In genomic region chr10:111515071-111516010, GRCm38 (mm10) we compare ENCODE assay signal across 13 mouse cellular contexts. TPM values are rescaled to one million over a fixed set of nuclear protein-coding genes. Genes with fewer than 3 reads are reported as not detected.
DNase-seq lines count a peak whose midpoint lies in the region; ATAC-seq lines count a peak whose summit lies in the region.
"Had no signal": no experiment of that assay in that cellular context is flagged by ENCODE, and none has a peak within 500 bp of the region (broad histone marks: within the 10 kb centered on the region; RNA-seq: fewer than 3 reads in every experiment).

No protein-coding gene starts in this region.

- ATAC-seq in liver, embryonic 13.5 days (ENCODE audit: low read depth), result 0 out of 2 replicates have a peak, but pooled peaks have one; percentile 17
- ATAC-seq: forebrain, embryonic 13.5 days had no signal

- WGBS in heart, embryonic 10.5 days, result 76% methylated on average over 17 of the region's 17 CpGs
- 48% methylated on average over 17 of the region's 17 CpGs for WGBS in liver, embryonic 13.5 days (ENCODE audit: insufficient replicate concordance)

- H3K4me3 ChIP-seq in heart, embryonic 10.5 days, result no peak overlapping the region
- no peak overlapping the region for H3K4me3 ChIP-seq in liver, embryonic 13.5 days (replicated peaks)
- H3K4me3 ChIP-seq: forebrain, embryonic 13.5 days; midbrain, embryonic 10.5 days; neural tube, embryonic 15.5 days had no signal

- H3K27me3 ChIP-seq in heart, embryonic 10.5 days (ENCODE audit: insufficient read depth, poor library complexity, severe bottlenecking), result no peaks in the 10 kb centered on the region
- 0 out of 2 replicates have a peak, but pooled peaks cover 9% of the 10 kb centered on the region for H3K27me3 ChIP-seq in liver, embryonic 13.5 days
- H3K27me3 ChIP-seq: neural tube, embryonic 15.5 days had no signal

- H3K4me1 ChIP-seq in heart, embryonic 10.5 days, result peaks cover 38% of the 10 kb centered on the region
- H3K4me1 ChIP-seq in liver, embryonic 13.5 days (replicated peaks), result peaks cover 28% of the 10 kb centered on the region

- no peak overlapping the region for H3K4me2 ChIP-seq in liver, embryonic 13.5 days
- H3K4me2 ChIP-seq: forebrain, embryonic 13.5 days; neural tube, embryonic 15.5 days had no signal

- peak; percentile 71 for DNase-seq in heart, embryonic 10.5 days (ENCODE audit: low spot score)
- DNase-seq in heart, postnatal 4 days, result no peak
- DNase-seq in thymus, postnatal 4 days, result peak; percentile 40
- no peak for DNase-seq in thymus, adult 18-20 months
- no peak for DNase-seq in liver, embryonic 13.5 days
- no peak for DNase-seq in adrenal gland, postnatal 36 days
- no peak for DNase-seq in adrenal gland, postnatal 4 days (ENCODE audit: low spot score in 2 of 2)
- DNase-seq in spleen, adult 18-20 months, result no peak
- DNase-seq: kidney, adult 18-20 months; right cerebral cortex, postnatal 4 days had no signal

- H3K27ac ChIP-seq in heart, embryonic 10.5 days, result peak overlapping the region; percentile 53; the same call in 1 of the 2 replicates
- H3K27ac ChIP-seq in liver, embryonic 13.5 days, result no peak overlapping the region
- H3K27ac ChIP-seq: forebrain, embryonic 13.5 days; midbrain, embryonic 10.5 days; neural tube, embryonic 15.5 days had no signal

- no peak overlapping the region for H3K9ac ChIP-seq in liver, embryonic 13.5 days
- H3K9ac ChIP-seq: forebrain, embryonic 13.5 days; neural tube, embryonic 15.5 days had no signal

- H3K36me3 ChIP-seq in heart, embryonic 10.5 days, result no peaks in the 10 kb centered on the region
- H3K36me3 ChIP-seq in liver, embryonic 13.5 days, result no peaks in the 10 kb centered on the region
- H3K36me3 ChIP-seq: midbrain, embryonic 10.5 days; neural tube, embryonic 15.5 days had no signal

- H3K9me3 ChIP-seq in heart, embryonic 10.5 days, result no peaks in the 10 kb centered on the region
- H3K9me3 ChIP-seq in liver, embryonic 13.5 days (replicated peaks), result no peaks in the 10 kb centered on the region
- H3K9me3 ChIP-seq: forebrain, embryonic 13.5 days; midbrain, embryonic 10.5 days; neural tube, embryonic 15.5 days had no signal

RNA-seq across cellular contexts. Expression of gene Phlda1, which starts 9.3 kb away (rescaled TPM):
- polyA plus RNA-seq in heart, embryonic 10.5 days (2016; fragmentation: Nextera tagmentation; extraction: Ambion mirVana), result 20.6 and 28.8 TPM in 2 replicates
- 10 to 100 TPM; 33.7 to 35.1 TPM for total RNA-seq in heart, postnatal 4 days (2021)
- 4.4 and 5.6 TPM in 2 replicates for polyA plus RNA-seq in liver, embryonic 13.5 days (2015; fragmentation: Nextera tagmentation; extraction: Ambion mirVana)
- 100 to 1,000 TPM; 120 to 126 TPM for total RNA-seq in adrenal gland, postnatal 36 days (2021)
- 10 to 100 TPM; 44.5 to 46.8 TPM for total RNA-seq in adrenal gland, postnatal 4 days (2021)

RNA-seq across cellular contexts. Expression of gene Nap1l1, which starts 42.3 kb away (rescaled TPM):
- polyA plus RNA-seq in heart, embryonic 10.5 days (2016; fragmentation: Nextera tagmentation; extraction: Ambion mirVana), result 190 and 243 TPM in 2 replicates
- 100 to 1,000 TPM; 119 to 120 TPM for total RNA-seq in heart, postnatal 4 days (2021)
- polyA plus RNA-seq in liver, embryonic 13.5 days (2015; fragmentation: Nextera tagmentation; extraction: Ambion mirVana), result 163 and 198 TPM in 2 replicates
- 100 to 1,000 TPM; 140 to 149 TPM for total RNA-seq in adrenal gland, postnatal 36 days (2021)
- 100 to 1,000 TPM; 213 to 250 TPM for total RNA-seq in adrenal gland, postnatal 4 days (2021)

Comparison
In these comparisons a context has a peak if more than half of its experiments do, and no peak if none do; other contexts are left out.
1. DNase-seq: peak in heart, embryonic 10.5 days (single experiment) and thymus, postnatal 4 days (single experiment); none in heart, postnatal 4 days (single experiment), thymus, adult 18-20 months (0 of 2), liver, embryonic 13.5 days (single experiment), adrenal gland, postnatal 36 days (0 of 2), adrenal gland, postnatal 4 days (0 of 2) and spleen, adult 18-20 months (0 of 2).